Mouse (Mus musculus): Measurements from ENCODE around the gene Gm4763.

GRCm38 (mm10) chr7:24671944-24672439, 54.7 kb downstream of the Gm4763 start:
- TF ChIP-seq CTCF (IDR thresholded peaks at IDR 0.05; ENCODE audit: extremely low read depth, insufficient read depth, low read length) (no peak), POLR2A (IDR thresholded peaks at IDR 0.05; ENCODE audit: extremely low read depth, insufficient read depth, low read length) (no peak)

All from cortical plate, adult 2 months (tissue).